Mouse (Mus musculus): ENCODE data around the gene Stac2. TPM values are rescaled to one million over a fixed set of nuclear protein-coding genes. Genes with fewer than 3 reads are reported as not detected.
A peak's percentile ranks its signal among the peaks of the same experiment; 100 is the strongest.

The Stac2 gene
- total RNA-seq (2021): 10 to 100 TPM in 1 of 2 experiments, 1 to 10 TPM in 1; 5.0 to 12.3 TPM
- long read RNA-seq, experiment 1, transcript Stac2-201 (11 exons, 3,050 nt): major isoform, 7 of 7 reads
- long read RNA-seq, experiment 1, partial matches to known transcripts: 0 of 7 reads
- long read RNA-seq, experiment 1, other reads (novel, unspliced or antisense): 0 of 7 reads
- long read RNA-seq, experiment 2: 0 reads

- DNase-seq (ENCODE audit: low spot score in 2 of 2): peak; percentile 66 to 74
These were observed at the start of gene Stac2 for GRCm38 (mm10) chr11:98052989-98053834. Stac2 (minus strand) TSS chr11:98053462.

GRCm38 (mm10) chr11:98101332-98101731, 48.1 kb upstream of the Stac2 start:
- no peak for DNase-seq (ENCODE audit: low spot score in 2 of 2)

- no peak for DNase-seq (ENCODE audit: low spot score in 2 of 2)
These were observed 37.3 kb upstream of the Stac2 start for GRCm38 (mm10) chr11:98090583-98090982.

GRCm38 (mm10) chr11:98088224-98088623, 35.0 kb upstream of the Stac2 start:
- DNase-seq (ENCODE audit: low spot score in 2 of 2): peak in 1 of 2 experiments; percentile 38

- no peak for DNase-seq (ENCODE audit: low spot score in 2 of 2)
These were observed 33.3 kb upstream of the Stac2 start for GRCm38 (mm10) chr11:98086574-98086973.

GRCm38 (mm10) chr11:98086141-98086540, 32.9 kb upstream of the Stac2 start:
- no peak for DNase-seq (ENCODE audit: low spot score in 2 of 2)

GRCm38 (mm10) chr11:98082745-98083144, 29.5 kb upstream of the Stac2 start:
- no peak for DNase-seq (ENCODE audit: low spot score in 2 of 2)

GRCm38 (mm10) chr11:98080450-98080849, 27.2 kb upstream of the Stac2 start:
- no peak for DNase-seq (ENCODE audit: low spot score in 2 of 2)

- no peak for DNase-seq (ENCODE audit: low spot score in 2 of 2)
These were observed 23.8 kb upstream of the Stac2 start for GRCm38 (mm10) chr11:98077086-98077485.

- DNase-seq (ENCODE audit: low spot score in 2 of 2): peak; percentile 93
These were observed 22.0 kb upstream of the Stac2 start for GRCm38 (mm10) chr11:98075195-98075808.

GRCm38 (mm10) chr11:98073442-98073841, 20.2 kb upstream of the Stac2 start:
- DNase-seq (ENCODE audit: low spot score in 2 of 2): no peak

GRCm38 (mm10) chr11:98067255-98067654, 14.0 kb upstream of the Stac2 start:
- DNase-seq (ENCODE audit: low spot score in 2 of 2): no peak

GRCm38 (mm10) chr11:98066201-98066600, 12.9 kb upstream of the Stac2 start:
- no peak for DNase-seq (ENCODE audit: low spot score in 2 of 2)

- DNase-seq (ENCODE audit: low spot score in 2 of 2): peak; percentile 36 to 54
These were observed 8.8 kb upstream of the Stac2 start for GRCm38 (mm10) chr11:98061904-98062562.

GRCm38 (mm10) chr11:98061441-98061840, 8.2 kb upstream of the Stac2 start:
- DNase-seq (ENCODE audit: low spot score in 2 of 2): no peak

GRCm38 (mm10) chr11:98060104-98060692, 6.9 kb upstream of the Stac2 start:
- no peak for DNase-seq (ENCODE audit: low spot score in 2 of 2)

- DNase-seq (ENCODE audit: low spot score in 2 of 2): no peak
These were observed 6.4 kb upstream of the Stac2 start for GRCm38 (mm10) chr11:98059662-98060061.

- no peak for DNase-seq (ENCODE audit: low spot score in 2 of 2)
These were observed 4.7 kb upstream of the Stac2 start for GRCm38 (mm10) chr11:98057998-98058397.

- DNase-seq (ENCODE audit: low spot score in 2 of 2): no peak
These were observed 4.2 kb upstream of the Stac2 start for GRCm38 (mm10) chr11:98057466-98057865.

- no peak for DNase-seq (ENCODE audit: low spot score in 2 of 2)
These were observed 903 bp downstream of the Stac2 start for GRCm38 (mm10) chr11:98052129-98052988.
